Comparison of ENCODE assay signal across 8 mouse cellular contexts in genomic region chr1:156040731-156041401, GRCm38 (mm10). TPM values are rescaled to one million over a fixed set of nuclear protein-coding genes. Genes with fewer than 3 reads are reported as not detected.
DNase-seq lines count a peak whose midpoint lies in the region; ATAC-seq and TF ChIP-seq lines count a peak whose summit lies in the region.

No protein-coding gene starts in this region.

- TF ChIP-seq CTCF in bone marrow, adult 2 months (IDR thresholded peaks at IDR 0.05; ENCODE audit: control insufficient read depth, insufficient read depth, low read length) = no peak

- TF ChIP-seq POLR2A in bone marrow, adult 2 months (IDR thresholded peaks at IDR 0.05; ENCODE audit: borderline replicate concordance, control insufficient read depth, low read depth, low read length) = peak; percentile 97

- no peaks in the 10 kb centered on the region for H3K9me3 ChIP-seq in embryonic facial prominence, embryonic 14.5 days (ENCODE audit: control insufficient read depth, low read length)
- no peaks in the 10 kb centered on the region for H3K9me3 ChIP-seq in limb, embryonic 13.5 days
- H3K9me3 ChIP-seq in midbrain, embryonic 15.5 days = no peaks in the 10 kb centered on the region

- H3K36me3 ChIP-seq in embryonic facial prominence, embryonic 14.5 days (ENCODE audit: control insufficient read depth, insufficient read depth, low read length) = peaks cover 22% of the 10 kb centered on the region
- H3K36me3 ChIP-seq in limb, embryonic 13.5 days = peaks cover 21% of the 10 kb centered on the region
- no peaks in the 10 kb centered on the region for H3K36me3 ChIP-seq in midbrain, embryonic 15.5 days (replicated peaks)

- 1% methylated on average over 22 of the region's 22 CpGs for whole genome bisulfite sequencing in bone marrow, adult 2 months
- 2% methylated on average over 22 of the region's 22 CpGs for WGBS in embryonic facial prominence, embryonic 14.5 days
- WGBS in limb, embryonic 13.5 days = 1% methylated on average over 22 of the region's 22 CpGs
- 1% methylated on average over 22 of the region's 22 CpGs for WGBS in midbrain, embryonic 15.5 days

- H3K27me3 ChIP-seq in embryonic facial prominence, embryonic 14.5 days (replicated peaks; ENCODE audit: control insufficient read depth, insufficient read depth, low read length) = no peaks in the 10 kb centered on the region
- no peaks in the 10 kb centered on the region for H3K27me3 ChIP-seq in limb, embryonic 13.5 days
- no peaks in the 10 kb centered on the region for H3K27me3 ChIP-seq in midbrain, embryonic 15.5 days (replicated peaks)

- peak; percentile 88 for ATAC-seq in embryonic facial prominence, embryonic 14.5 days (ENCODE audit: low read depth)
- peak; percentile 88 for ATAC-seq in limb, embryonic 13.5 days (ENCODE audit: low FRiP score, low read depth)
- ATAC-seq in midbrain, embryonic 15.5 days (replicated peaks) = peak; percentile 84

- H3K27ac ChIP-seq in bone marrow, adult 2 months (ENCODE audit: control insufficient read depth, insufficient read depth, low read depth, low read length, poor library complexity) = no peak overlapping the region; the same call in 1 of the 2 replicates
- H3K27ac ChIP-seq in embryonic facial prominence, embryonic 14.5 days (replicated peaks; ENCODE audit: low read depth, low read length) = peak overlapping the region; percentile 66; the same call in 1 of the 2 replicates
- no peak overlapping the region; the same call in 1 of the 2 replicates for H3K27ac ChIP-seq in limb, embryonic 13.5 days
- H3K27ac ChIP-seq in midbrain, embryonic 15.5 days = peak overlapping the region; percentile 59; the same call in 1 of the 2 replicates

- peak; percentile 95 for DNase-seq in A20 (ENCODE audit: low read depth, low spot score)
- DNase-seq in embryonic facial prominence, embryonic 14.5 days (ENCODE audit: low spot score) = peak; percentile 98
- peak; percentile 93 for DNase-seq in heart, adult 8-10 months (ENCODE audit: low spot score)
- DNase-seq in kidney, adult 8-10 months = peak; percentile 93 to 95
- peak; percentile 80 to 81 for DNase-seq in spleen, adult 18-20 months

- H3K4me2 ChIP-seq in embryonic facial prominence, embryonic 14.5 days (ENCODE audit: low read depth, low read length) = peak overlapping the region; percentile 90
- peak overlapping the region; percentile 86 for H3K4me2 ChIP-seq in limb, embryonic 13.5 days (replicated peaks)
- H3K4me2 ChIP-seq in midbrain, embryonic 15.5 days = peak overlapping the region; percentile 56

- H3K4me3 ChIP-seq in bone marrow, adult 2 months (replicated peaks; ENCODE audit: control insufficient read depth, low read depth, low read length) = peak overlapping the region; percentile 76
- peak overlapping the region; percentile 60 for H3K4me3 ChIP-seq in embryonic facial prominence, embryonic 14.5 days (ENCODE audit: low read depth, low read length)
- peak overlapping the region; percentile 65 for H3K4me3 ChIP-seq in limb, embryonic 13.5 days
- H3K4me3 ChIP-seq in midbrain, embryonic 15.5 days = peak overlapping the region; percentile 61

- H3K4me1 ChIP-seq in bone marrow, adult 2 months (ENCODE audit: control insufficient read depth, insufficient read depth, low read length) = no peaks in the 10 kb centered on the region; the same call in 1 of the 2 replicates
- peaks cover 16% of the 10 kb centered on the region for H3K4me1 ChIP-seq in embryonic facial prominence, embryonic 14.5 days (ENCODE audit: control insufficient read depth, insufficient read depth, low read length)
- peaks cover 39% of the 10 kb centered on the region for H3K4me1 ChIP-seq in limb, embryonic 13.5 days
- peaks cover 30% of the 10 kb centered on the region for H3K4me1 ChIP-seq in midbrain, embryonic 15.5 days

- H3K9ac ChIP-seq in embryonic facial prominence, embryonic 14.5 days (ENCODE audit: low read depth, low read length) = peak overlapping the region; percentile 79
- H3K9ac ChIP-seq in limb, embryonic 13.5 days = peak overlapping the region; percentile 74
- H3K9ac ChIP-seq in midbrain, embryonic 15.5 days = peak overlapping the region; percentile 50

RNA-seq across cellular contexts. Expression of gene Tor1aip1, which starts 4.6 kb away (rescaled TPM):
- polyA plus RNA-seq in bone marrow, adult 2 months (2011; ENCODE audit: insufficient read depth, insufficient read length, low replicate concordance, missing spikeins) = 42.5 and 60.3 TPM in 2 replicates
- 44.0 and 44.8 TPM in 2 replicates for polyA plus RNA-seq in embryonic facial prominence, embryonic 14.5 days (2014; fragmentation: Nextera tagmentation; extraction: Ambion mirVana)
- 10 to 100 TPM; 72.6 to 96.0 (median 85.4) TPM for total RNA-seq in heart, adult 8-10 months (2022)
- 50.0 and 51.6 TPM in 2 replicates for polyA plus RNA-seq in limb, embryonic 13.5 days (2015; fragmentation: Nextera tagmentation; extraction: Ambion mirVana)
- polyA plus RNA-seq in midbrain, embryonic 15.5 days (2015; fragmentation: Nextera tagmentation; extraction: Ambion mirVana) = 18.8 and 19.9 TPM in 2 replicates

RNA-seq across cellular contexts. Expression of gene Tor1aip2, which starts 5.7 kb away (rescaled TPM):
- polyA plus RNA-seq in bone marrow, adult 2 months (2011; ENCODE audit: insufficient read depth, insufficient read length, low replicate concordance, missing spikeins) = 35.7 and 50.4 TPM in 2 replicates
- polyA plus RNA-seq in embryonic facial prominence, embryonic 14.5 days (2014; fragmentation: Nextera tagmentation; extraction: Ambion mirVana) = 113 and 121 TPM in 2 replicates
- 10 to 100 TPM; 40.1 to 47.9 (median 42.6) TPM for total RNA-seq in heart, adult 8-10 months (2022)
- polyA plus RNA-seq in limb, embryonic 13.5 days (2015; fragmentation: Nextera tagmentation; extraction: Ambion mirVana) = 117 and 130 TPM in 2 replicates
- polyA plus RNA-seq in midbrain, embryonic 15.5 days (2015; fragmentation: Nextera tagmentation; extraction: Ambion mirVana) = 59.9 and 61.8 TPM in 2 replicates

Comparison
In these comparisons a context has a peak if more than half of its experiments do, and no peak if none do; other contexts are left out.
1. H3K27ac ChIP-seq: peak in embryonic facial prominence, embryonic 14.5 days (single experiment) and midbrain, embryonic 15.5 days (single experiment); none in bone marrow, adult 2 months (single experiment) and limb, embryonic 13.5 days (single experiment).
2. Peak in every context shown above with its lines, with median percentiles within 50 percentile points of each other: DNase-seq, H3K4me3 ChIP-seq, ATAC-seq, H3K4me2 ChIP-seq and H3K9ac ChIP-seq.